Mouse (Mus musculus) liver, embryonic 14.5 days (tissue): Measurements from ENCODE around the gene Slc39a5. TPM values are rescaled to one million over a fixed set of nuclear protein-coding genes. Genes with fewer than 3 reads are reported as not detected.
A peak's percentile ranks its signal among the peaks of the same experiment; 100 is the strongest.

Source experiments
- ATAC-seq: fragments of 200-750 bp; cut with Nextera tagmentation; 2 replicates; pipeline ENCODE4 v1.8.0; 2017; ENCODE audit warnings: moderate number of reproducible peaks, mild to moderate bottlenecking, moderate library complexity; ENCODE audit not compliant: insufficient read depth
- DNase-seq, 3 experiments: peaks; one replicate each; pipeline ENCODE4 v3.0.0-alpha.2; 2012 to 2013; ENCODE audit warnings: low read depth in 3 of 3, low spot score in 3 of 3
- H3K27ac ChIP-seq: fragments of 300-500 bp; sonication (generic); 2 replicates; pipeline ENCODE4 v1.5.1; 2014; ENCODE audit warnings: moderate library complexity, mild to moderate bottlenecking, control low read depth, inconsistent platforms
- H3K27me3 ChIP-seq: fragments of 300-500 bp; sonication (generic); 2 replicates; pipeline ENCODE4 v1.6.1; 2014; ENCODE audit warnings: mild to moderate bottlenecking, low read length, moderate library complexity; ENCODE audit not compliant: control insufficient read depth, insufficient read depth
- H3K36me3 ChIP-seq: fragments of 300-500 bp; sonication (generic); replicated peaks from 2 replicates; pipeline ENCODE4 v1.6.1; 2014; ENCODE audit warnings: low read depth; ENCODE audit not compliant: control insufficient read depth, insufficient read depth
- H3K4me1 ChIP-seq, 2 experiments: fragments of 200-500 bp in 1 of 2; fragments of 300-500 bp in 1 of 2; sonication (generic) in 1 of 2; replicated peaks; 2 replicates each; pipeline ENCODE4 v1.6.1; 2012 to 2014; ENCODE audit warnings: antibody characterized with exemption in 1 of 2, inconsistent platforms in 1 of 2, low read length in 1 of 2; ENCODE audit not compliant: control insufficient read depth in 2 of 2, insufficient read depth in 2 of 2
- H3K4me2 ChIP-seq: fragments of 300-500 bp; sonication (generic); 2 replicates; pipeline ENCODE4 v1.6.1; 2014; ENCODE audit warnings: low read depth, mild to moderate bottlenecking, control low read depth, moderate library complexity
- H3K4me3 ChIP-seq, 2 experiments: fragments of 200-500 bp in 1 of 2; fragments of 300-500 bp in 1 of 2; sonication (generic) in 1 of 2; 2 replicates each; pipeline ENCODE4 v1.5.1; 2012 to 2014; ENCODE audit warnings: low read depth in 2 of 2, low read length in 2 of 2, mild to moderate bottlenecking in 2 of 2, control low read depth in 1 of 2, inconsistent platforms in 1 of 2, moderate library complexity in 1 of 2; ENCODE audit not compliant: insufficient read depth in 1 of 2
- H3K9ac ChIP-seq: fragments of 300-500 bp; sonication (generic); replicated peaks from 2 replicates; pipeline ENCODE4 v1.6.1; 2014; ENCODE audit warnings: mild to moderate bottlenecking, control low read depth, moderate library complexity
- H3K9me3 ChIP-seq: fragments of 300-500 bp; sonication (generic); 2 replicates; pipeline ENCODE4 v1.6.1; 2016; ENCODE audit warnings: low read length, mixed read lengths; ENCODE audit not compliant: control insufficient read depth
- CTCF ChIP-seq: IDR thresholded peaks from 2 replicates; pipeline ENCODE4 v1.5.1; 2016; ENCODE audit warnings: antibody characterized with exemption, low read depth, control low read depth
- EP300 ChIP-seq: IDR thresholded peaks from 2 replicates; pipeline ENCODE4 v1.6.1; 2016; ENCODE audit warnings: antibody characterized with exemption, low read depth
- WGBS: fragments of 180-500 bp; shearing (Covaris S2); extraction: QIAGEN DNeasy Blood & Tissue Kit; methylation state at CpG from one replicate; pipeline ENCODE4 v1.1.7; 2014; ENCODE audit not compliant: insufficient replicate concordance; 5-methylcytosine and 5-hydroxymethylcytosine counted together
- polyA plus RNA-seq, 2 experiments: library from polyadenylated mRNA; depleted of rRNA in 1 of 2; stranded (reverse) in 1 of 2; unstranded in 1 of 2; fragments of >200 nt; fragmentation: Nextera tagmentation in 1 of 2; extraction: Ambion mirVana in 1 of 2; gene quantifications; 2 replicates each; pipeline versions ENCODE4 v1.2.1 to v1.2.3; 2012 to 2014

Slc39a5 gene
- polyA plus RNA-seq, 2 experiments = 33.0 to 37.6 TPM

DNA sequence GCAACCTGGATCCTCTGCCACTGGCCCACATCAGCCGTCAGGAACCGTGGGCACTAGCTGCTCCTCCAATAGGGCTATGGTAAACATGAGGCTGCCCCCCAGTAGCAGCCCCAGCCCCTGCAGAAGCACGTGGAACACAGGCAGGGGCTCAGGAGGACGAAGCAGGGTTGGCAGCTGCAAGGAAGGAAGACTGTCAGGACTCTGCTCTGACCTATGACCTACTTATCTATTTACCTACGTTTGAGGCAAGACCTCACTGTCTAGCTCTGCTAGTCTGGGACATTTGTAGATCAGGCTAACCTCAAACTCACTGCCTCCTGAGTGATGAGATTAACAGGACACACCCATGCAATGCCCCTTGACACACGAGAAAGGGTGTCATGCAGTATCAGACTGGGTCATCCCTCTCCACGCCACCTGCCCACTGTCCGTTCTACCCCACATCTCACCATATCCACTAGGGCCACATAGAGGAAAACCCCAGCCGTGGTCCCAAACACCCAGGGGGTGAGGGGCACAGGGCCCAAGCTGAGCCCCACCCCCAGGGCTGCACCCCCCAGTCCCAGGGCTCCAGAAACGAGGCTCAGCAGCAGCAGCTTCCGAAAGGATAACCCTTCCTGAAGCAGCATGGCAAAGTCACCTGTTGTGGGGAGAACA is 4.9 kb downstream of the Slc39a5 start:
- H3K4me3 ChIP-seq = no peak overlapping the region
- H3K9ac ChIP-seq = no peak overlapping the region
- H3K4me1 ChIP-seq = no peaks in the 10 kb centered on the region; a peak in 1 of 4 replicates
- H3K4me2 ChIP-seq = no peak overlapping the region
- H3K27me3 ChIP-seq = no peaks in the 10 kb centered on the region
- WGBS = 51% methylated on average over 11 of the region's 11 CpGs
- H3K36me3 ChIP-seq = no peaks in the 10 kb centered on the region; the same call in 1 of the 2 replicates
- ATAC-seq = peak; percentile 15; the same call in 1 of the 2 replicates
- no peak for TF ChIP-seq CTCF
- no peak for TF ChIP-seq EP300
- no peaks in the 10 kb centered on the region for H3K9me3 ChIP-seq
- DNase-seq = no peak
- no peak overlapping the region for H3K27ac ChIP-seq

DNA sequence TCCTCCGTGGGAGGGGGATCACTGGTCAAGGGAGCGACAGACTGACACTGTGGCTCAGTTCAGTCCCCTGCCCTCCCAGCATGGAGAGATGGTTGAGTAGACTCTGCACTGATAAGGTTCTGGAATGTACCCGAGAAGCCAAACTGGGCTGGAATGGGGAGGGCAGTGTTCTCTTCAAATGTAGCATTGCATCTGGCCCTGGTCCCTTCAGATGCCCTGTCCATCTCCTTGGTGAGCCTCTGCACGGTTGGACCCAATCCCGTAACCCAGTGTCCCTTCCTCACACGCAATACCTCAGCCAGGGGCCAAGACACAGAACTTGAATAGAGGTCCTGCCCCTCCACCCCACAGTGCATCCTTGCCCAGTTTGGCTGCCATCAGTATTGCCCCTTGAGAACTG is 9.2 kb downstream of the Slc39a5 start:
- TF ChIP-seq CTCF (no peak), EP300 (no peak)
- no peaks in the 10 kb centered on the region for H3K27me3 ChIP-seq
- H3K9me3 ChIP-seq = no peaks in the 10 kb centered on the region
- H3K4me1 ChIP-seq = no peaks in the 10 kb centered on the region; a peak in 1 of 4 replicates
- no peak overlapping the region for H3K9ac ChIP-seq
- H3K27ac ChIP-seq = no peak overlapping the region
- H3K4me2 ChIP-seq = no peak overlapping the region
- no peak for ATAC-seq
- WGBS = 69% methylated on average over 6 of the region's 6 CpGs
- no peak for DNase-seq
- no peak overlapping the region for H3K4me3 ChIP-seq
- peaks cover 26% of the 10 kb centered on the region for H3K36me3 ChIP-seq

DNA sequence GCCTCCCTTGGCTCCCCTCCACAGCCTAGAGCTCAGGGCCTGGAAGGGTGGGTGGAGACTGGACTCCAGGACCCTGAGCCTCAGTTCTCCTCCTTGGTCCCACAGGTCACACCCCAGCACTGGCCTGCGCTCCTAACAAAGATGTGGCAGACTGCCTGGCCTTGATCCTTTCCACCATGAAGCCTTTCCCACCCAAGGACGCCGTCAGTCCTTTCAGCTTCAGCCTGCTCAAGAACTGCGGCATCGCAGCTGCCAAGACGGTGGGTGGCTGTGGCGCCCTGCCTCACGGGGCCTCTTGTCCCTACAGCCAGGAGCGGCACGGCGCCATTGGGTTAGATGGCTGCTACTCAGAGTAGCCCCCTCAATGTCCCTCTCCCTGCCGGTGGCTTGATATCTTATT is 10.7 kb downstream of the Slc39a5 start:
- no peak for TF ChIP-seq EP300
- TF ChIP-seq CTCF = no peak
- H3K4me3 ChIP-seq = no peak overlapping the region
- H3K27me3 ChIP-seq = no peaks in the 10 kb centered on the region
- DNase-seq (no peak), ATAC-seq (no peak)
- H3K4me1 ChIP-seq = no peaks in the 10 kb centered on the region
- H3K36me3 ChIP-seq = peaks cover 27% of the 10 kb centered on the region
- H3K4me2 ChIP-seq = no peak overlapping the region
- no peak overlapping the region for H3K9ac ChIP-seq
- H3K9me3 ChIP-seq = no peaks in the 10 kb centered on the region
- WGBS = 91% methylated on average over 12 of the region's 12 CpGs
- no peak overlapping the region for H3K27ac ChIP-seq

DNA sequence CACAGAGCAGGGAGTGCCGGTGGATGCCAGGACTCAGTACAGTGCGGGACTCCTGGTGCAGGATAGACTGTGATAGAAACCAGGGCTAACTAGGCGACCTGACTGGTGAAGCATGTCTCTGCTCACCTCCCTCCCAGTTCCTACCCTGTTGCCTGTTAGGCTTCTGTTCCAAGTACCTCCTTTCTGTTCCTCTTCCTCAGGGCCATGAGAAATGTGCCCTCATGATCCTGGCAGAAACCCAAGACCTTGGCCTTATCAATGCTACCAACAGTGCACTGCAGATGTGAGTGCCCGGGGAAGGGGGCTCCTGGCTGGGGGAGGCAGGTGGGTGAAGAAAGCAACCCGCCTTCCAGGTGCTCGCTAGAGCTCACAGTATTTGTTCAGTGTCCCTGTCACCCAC is 11.5 kb downstream of the Slc39a5 start:
- H3K4me3 ChIP-seq = no peak overlapping the region
- no peaks in the 10 kb centered on the region for H3K27me3 ChIP-seq
- no peaks in the 10 kb centered on the region for H3K9me3 ChIP-seq
- WGBS = 67% methylated on average over 6 of the region's 6 CpGs
- H3K27ac ChIP-seq = no peak overlapping the region
- no peaks in the 10 kb centered on the region for H3K4me1 ChIP-seq
- H3K4me2 ChIP-seq = no peak overlapping the region
- no peak overlapping the region for H3K9ac ChIP-seq
- DNase-seq = no peak
- TF ChIP-seq EP300 (no peak), CTCF (no peak)
- no peak for ATAC-seq
- peaks cover 30% of the 10 kb centered on the region for H3K36me3 ChIP-seq

DNA sequence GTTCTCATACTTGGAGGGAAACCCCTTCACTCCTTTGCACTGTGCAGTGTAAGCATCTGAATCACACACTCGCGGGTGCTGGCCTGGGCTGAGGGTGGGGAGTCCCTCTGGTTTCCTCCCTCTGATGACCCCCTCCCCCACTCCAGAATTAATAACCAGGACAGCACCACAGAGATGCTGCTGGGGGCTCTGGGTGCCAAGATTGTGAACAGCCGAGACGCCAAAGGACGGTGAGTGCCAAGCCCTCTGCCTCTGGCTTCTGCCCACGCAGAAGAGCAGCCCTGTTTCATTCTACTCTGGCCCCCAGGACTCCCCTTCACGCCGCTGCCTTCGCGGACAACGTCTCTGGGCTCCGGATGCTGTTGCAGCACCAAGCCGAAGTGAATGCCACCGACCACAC is 12.1 kb downstream of the Slc39a5 start:
- no peaks in the 10 kb centered on the region for H3K27me3 ChIP-seq
- DNase-seq = no peak
- H3K9ac ChIP-seq = no peak overlapping the region
- ATAC-seq = no peak
- H3K36me3 ChIP-seq = peaks cover 35% of the 10 kb centered on the region
- H3K4me1 ChIP-seq = no peaks in the 10 kb centered on the region
- H3K27ac ChIP-seq = no peak overlapping the region
- no peak overlapping the region for H3K4me3 ChIP-seq
- no peaks in the 10 kb centered on the region for H3K9me3 ChIP-seq
- WGBS = 88% methylated on average over 14 of the region's 14 CpGs
- no peak for TF ChIP-seq CTCF
- no peak for TF ChIP-seq EP300
- no peak overlapping the region for H3K4me2 ChIP-seq
